Mouse (Mus musculus) testis, postnatal 10 days (tissue): ENCODE data around the gene Izumo3.
"Not testable (repeated sequence)": the region's sequence is repeated elsewhere in the genome, so short reads cannot be mapped to it uniquely, and the experiment has no call there.

Experiments used
- DNase-seq: peaks from one replicate; pipeline ENCODE4 v3.0.0; 2021; ENCODE audit warnings: low spot score

Izumo3 gene

GRCm38 (mm10) chr4:92147134-92147533 is at the start of gene Izumo3:
Gene Izumo3, minus strand, starts transcription at chr4:92147234.
- DNase-seq: no peak

DNA sequence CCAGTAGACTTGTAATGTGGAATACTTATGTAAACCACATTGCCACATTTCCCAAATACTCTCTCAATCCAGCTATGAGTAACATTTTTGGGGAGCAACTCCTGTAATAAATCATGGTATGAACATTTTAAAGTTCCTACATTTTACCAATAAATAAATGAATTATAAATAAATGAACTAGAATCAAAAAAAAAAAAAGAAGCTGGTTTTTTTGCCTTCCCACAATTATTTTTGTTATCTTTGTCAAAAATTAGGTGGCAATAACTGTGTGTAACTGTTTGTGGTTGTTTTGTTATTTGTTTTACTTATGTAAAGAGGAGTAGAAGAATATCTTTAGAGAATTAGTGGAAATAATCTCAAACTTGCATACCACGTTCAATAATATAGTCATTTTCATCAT is 44.6 kb upstream of the Izumo3 start, which contains the start of gene Gm12666:
Gm12666 (minus strand) TSS at position 101 of the 400 bp plus-strand sequence.
- not testable (repeated sequence) for DNase-seq

GRCm38 (mm10) chr4:92152646-92153045 is 5.6 kb upstream of the Izumo3 start:
- DNase-seq: no peak

DNA sequence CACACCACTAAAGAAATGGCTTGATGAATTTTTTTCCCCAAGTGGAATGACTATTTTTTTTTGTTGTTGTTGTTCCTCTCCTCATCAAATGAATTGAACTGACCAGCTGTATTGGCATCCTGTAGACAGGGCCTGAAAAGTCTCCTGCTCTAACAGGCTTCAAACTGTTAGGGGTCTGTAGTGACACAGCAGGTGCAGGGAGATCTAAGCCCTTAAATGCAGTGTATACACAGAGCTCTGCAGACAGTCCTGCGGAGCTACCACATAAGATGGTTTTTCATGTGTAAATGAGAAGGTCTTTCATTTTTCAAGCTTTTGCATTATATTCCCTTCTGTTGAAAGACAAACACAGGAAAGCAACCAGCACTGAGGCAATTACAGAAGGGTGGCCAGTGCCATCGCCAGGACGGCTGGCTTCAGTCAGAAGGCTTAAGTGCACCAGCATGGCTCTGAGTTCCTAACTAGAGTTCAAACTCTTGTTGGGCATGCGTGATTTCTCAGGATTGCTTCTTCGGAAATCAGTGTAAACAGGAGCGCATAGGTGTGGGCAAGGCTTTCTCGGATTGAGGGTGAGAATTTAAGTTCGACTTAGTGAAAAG is 35.5 kb downstream of the Izumo3 start:
- DNase-seq: no peak

DNA sequence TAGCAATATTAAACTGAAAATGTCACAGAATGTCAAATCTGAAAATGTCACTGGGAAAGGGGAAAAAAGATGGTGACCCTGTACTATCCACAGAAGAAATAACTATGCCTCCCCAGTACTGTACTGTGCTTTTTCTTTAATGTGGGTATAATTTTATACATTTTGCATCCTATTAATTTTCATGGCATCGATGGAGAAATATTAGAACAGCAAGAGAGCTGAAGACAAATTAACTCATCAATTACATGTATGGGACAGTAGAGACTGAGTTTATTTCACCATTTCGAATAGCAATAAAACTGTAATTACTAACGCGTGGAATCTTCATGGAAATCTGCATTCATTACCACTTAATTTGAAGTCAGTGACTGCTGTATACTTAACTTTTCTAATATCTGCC is 49.6 kb downstream of the Izumo3 start:
- no peak for DNase-seq

GRCm38 (mm10) chr4:92095951-92096350 is 51.1 kb downstream of the Izumo3 start:
- DNase-seq: no peak
